Mouse (Mus musculus) T-helper 2 cell (primary cell): Measurements from ENCODE around the gene Nat8f7.
"Not testable (repeated sequence)": the region's sequence is repeated elsewhere in the genome, so short reads cannot be mapped to it uniquely, and the experiment has no call there.

Experiments used
- in situ Hi-C: fragments of 300-600 bp; cut with MboI, MseI; formaldehyde crosslinking; loops from one replicate; pipeline ENCODE4 v1.15.1; 2025; ENCODE audit warnings: high pct_unique_total_duplicates

Nat8f7 gene

DNA sequence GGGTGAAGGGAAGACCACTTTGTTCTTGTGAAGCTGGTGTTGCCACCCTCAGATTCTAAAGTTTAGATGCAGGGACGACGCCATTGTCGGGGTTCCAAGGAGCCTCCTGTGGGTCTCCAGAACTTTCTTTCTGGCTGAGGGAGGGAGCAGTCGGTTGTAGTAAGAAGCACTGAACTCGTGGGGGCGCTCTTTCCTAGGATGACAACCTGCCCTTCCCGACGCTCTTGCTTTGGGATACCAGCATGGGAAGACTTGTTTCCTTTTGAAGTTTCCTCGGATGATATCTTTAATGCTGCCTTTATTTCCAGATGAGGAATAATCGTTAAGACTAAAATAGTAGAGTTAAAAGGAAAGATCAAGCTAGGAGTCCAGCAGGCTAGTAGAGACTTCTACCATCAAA, at the start of gene Nat8f7:
Gene Nat8f7 (minus strand): TSS at position 101 of the 400 bp plus-strand sequence.
- in situ Hi-C loops, result not testable (repeated sequence)

DNA sequence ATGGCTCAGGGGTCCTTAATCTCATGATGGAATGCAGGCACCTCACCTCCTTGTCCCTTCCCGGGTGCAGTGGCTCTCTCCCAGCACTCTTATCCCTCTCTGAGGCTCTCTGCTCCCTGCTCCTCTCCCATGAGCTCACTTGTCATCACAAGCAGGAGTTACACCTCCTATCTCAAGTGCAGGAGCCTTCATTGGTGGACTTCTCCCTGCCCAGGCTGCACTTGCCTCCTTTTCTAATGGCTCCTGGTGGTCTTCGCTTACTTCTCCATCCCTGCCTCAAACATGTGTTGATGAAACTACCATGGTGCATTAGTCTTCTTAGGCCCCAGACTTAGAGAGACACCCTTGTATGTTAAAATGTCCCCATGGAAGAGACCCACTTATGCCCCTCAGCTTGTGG, 49.7 kb upstream of the Nat8f7 start:
- in situ Hi-C loops, result loop anchor here (5.0 kb wide), 1 partner anchor 45 kb away; no protein-coding TSS in a partner anchor

DNA sequence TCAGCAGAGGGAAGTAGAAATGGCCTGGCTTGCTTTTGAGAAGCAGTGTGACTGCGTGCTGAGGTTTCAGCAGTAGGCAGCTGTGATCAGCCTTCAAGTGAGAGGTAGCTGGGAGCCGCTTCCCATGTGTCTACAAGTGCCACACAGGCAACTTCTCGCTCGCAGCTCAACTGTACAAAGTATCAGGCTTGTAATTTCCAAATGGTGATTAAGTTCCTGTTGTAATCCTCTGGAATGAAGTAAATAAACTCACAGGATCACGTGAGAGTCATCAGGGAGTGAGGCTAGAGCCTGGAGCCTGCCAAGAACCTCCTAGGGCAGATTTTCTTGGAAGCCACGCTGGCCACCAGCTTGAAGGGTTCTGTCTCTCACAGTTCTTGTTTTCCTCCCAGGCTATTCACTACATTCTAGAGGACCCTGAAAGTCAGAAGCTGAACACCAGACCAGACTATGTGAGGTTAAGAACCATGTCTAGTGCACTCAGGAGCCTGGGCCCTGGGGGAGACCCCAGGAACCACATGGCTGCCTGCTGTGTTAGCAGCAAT, 42.8 kb upstream of the Nat8f7 start:
- in situ Hi-C loops, result loop anchor here (5.0 kb wide), 1 partner anchor 53 kb away; no protein-coding TSS in a partner anchor

DNA sequence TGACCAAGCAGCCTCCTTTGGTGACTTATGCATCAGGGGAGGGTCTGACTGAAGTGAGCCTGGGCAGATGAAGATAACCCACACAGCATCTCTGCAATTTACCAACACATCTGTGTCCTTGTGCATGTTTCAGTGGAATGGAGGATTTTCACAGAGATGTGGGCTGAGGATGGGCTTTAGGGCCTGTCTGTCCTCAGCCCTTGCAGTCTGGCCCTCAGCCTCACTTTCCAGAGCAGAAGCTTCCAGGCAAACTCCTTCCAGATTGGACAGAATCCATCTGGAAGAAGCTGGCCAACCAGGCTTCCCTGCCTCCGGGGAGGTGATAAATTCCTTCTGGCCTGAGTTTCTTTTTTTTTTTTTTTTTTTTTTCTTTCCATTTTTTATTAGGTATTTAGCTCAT, 3.4 kb downstream of the Nat8f7 start:
- in situ Hi-C loops, result not testable (repeated sequence)

DNA sequence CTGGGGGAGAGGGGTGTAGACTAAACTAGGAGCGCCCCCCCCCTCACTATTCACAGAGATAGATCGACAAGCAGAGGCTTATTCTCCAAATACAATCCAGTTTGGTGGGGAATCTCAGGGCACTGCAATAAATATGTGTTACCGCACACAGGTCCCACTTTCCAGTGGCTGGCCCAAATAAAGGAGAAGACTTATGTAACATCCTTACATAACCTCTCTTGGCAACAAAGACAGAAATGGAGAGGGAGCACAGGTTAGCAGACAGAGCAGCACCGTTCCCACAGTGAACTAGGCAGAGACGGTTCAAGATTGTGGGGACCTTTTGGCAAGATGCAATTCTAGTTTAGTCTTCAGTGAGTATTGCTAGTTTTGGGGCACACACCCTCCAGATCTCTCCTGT, 3.8 kb downstream of the Nat8f7 start:
- in situ Hi-C loops, result not testable (repeated sequence)

DNA sequence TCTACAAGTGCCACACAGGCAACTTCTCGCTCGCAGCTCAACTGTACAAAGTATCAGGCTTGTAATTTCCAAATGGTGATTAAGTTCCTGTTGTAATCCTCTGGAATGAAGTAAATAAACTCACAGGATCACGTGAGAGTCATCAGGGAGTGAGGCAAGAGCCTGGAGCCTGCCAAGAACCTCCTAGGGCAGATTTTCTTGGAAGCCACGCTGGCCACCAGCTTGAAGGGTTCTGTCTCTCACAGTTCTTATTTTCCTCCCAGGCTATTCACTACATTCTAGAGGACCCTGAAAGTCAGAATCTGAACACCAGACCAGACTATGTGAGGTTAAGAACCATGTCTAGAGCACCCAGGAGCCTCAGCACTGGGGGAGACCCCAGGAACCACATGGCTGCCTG, 11.1 kb downstream of the Nat8f7 start:
- in situ Hi-C loops, result loop anchor here (5.0 kb wide), 2 partner anchors 55 to 100 kb away; no protein-coding TSS in a partner anchor
